Mouse (Mus musculus): ENCODE results near the gene Phpt1. TPM values are rescaled to one million over a fixed set of nuclear protein-coding genes. Genes with fewer than 3 reads are reported as not detected.

Phpt1 gene
- polyA plus RNA-seq, 1 experiment from 2014 or later: 167 TPM

DNA sequence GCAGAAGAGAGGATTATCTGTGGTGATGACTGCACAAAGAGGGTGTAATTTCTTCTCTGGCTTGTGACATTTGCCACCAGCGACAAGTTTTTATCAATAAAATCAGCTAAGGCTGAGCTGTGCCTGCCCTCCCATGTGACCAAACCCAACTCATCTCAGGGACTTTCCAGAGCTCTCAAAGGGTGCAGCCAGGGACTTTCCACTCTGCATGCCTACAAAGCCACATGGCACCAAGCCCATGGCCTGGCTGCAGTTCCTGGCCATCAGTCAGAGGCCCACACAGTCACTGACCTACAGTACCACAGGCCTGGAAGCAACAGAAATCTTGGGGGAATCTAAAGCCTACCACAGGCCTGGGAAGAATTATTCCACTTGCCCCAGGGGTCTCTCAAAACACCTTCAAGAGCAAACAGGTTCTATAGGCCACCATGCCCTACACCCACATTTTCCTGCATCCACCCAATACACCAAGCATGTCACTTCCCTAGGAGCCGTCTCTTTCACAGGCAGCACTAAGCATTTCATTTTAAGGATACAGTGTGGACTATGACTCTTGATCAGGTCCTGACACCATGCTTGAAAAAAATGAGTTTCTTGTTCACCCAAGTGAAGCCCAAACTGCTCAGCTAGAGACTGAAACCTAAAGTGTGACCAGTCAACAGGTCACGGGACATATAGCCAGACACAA is 40.7 kb downstream of the Phpt1 start:
- Histone ChIP-seq H3K4me1 (ENCODE audit: control insufficient read depth, insufficient read depth, low read length) (no peaks in the 10 kb centered on the region), H3K9me3 (ENCODE audit: control insufficient read depth, low read length) (no peaks in the 10 kb centered on the region), H3K36me3 (ENCODE audit: control insufficient read depth, insufficient read depth, low read length) (peaks cover 43% of the 10 kb centered on the region), H3K9ac (replicated peaks; ENCODE audit: low read length) (no peak overlapping the region), H3K27ac (replicated peaks; ENCODE audit: low read depth, low read length) (no peak overlapping the region), H3K4me2 (ENCODE audit: low read length) (no peak overlapping the region), H3K4me3 (replicated peaks; ENCODE audit: low read depth, low read length) (no peak overlapping the region), H3K27me3 (ENCODE audit: control insufficient read depth, insufficient read depth, low read length) (no peaks in the 10 kb centered on the region)
- 88% methylated on average over 3 of the region's 3 CpGs for WGBS
- ATAC-seq (ENCODE audit: low FRiP score, low TSS enrichment): no peak
- DNase-seq: no peak

DNA sequence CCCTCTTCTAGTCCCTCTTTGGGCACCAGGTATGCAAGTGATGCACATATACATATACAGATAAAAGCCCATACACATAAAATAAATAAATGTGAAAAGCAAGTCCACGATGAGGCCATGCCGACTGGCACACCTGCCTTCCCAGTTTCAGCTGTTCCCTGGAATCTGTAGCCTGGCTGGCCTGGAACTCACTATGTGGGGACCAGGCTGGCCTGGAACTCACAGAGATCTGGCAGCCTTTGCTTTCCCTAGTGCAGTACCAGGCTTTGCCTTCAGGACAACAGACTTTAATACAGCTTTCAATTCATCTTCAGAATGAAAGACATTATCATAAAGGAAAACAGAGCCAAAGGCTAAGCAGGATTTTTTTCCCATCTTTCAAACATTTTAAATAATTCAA is 41.3 kb downstream of the Phpt1 start:
- no peak overlapping the region for H3K9ac ChIP-seq (replicated peaks; ENCODE audit: low read length)
- WGBS: 94% methylated on average over 2 of the region's 2 CpGs
- no peak for ATAC-seq (ENCODE audit: low FRiP score, low TSS enrichment)
- no peak overlapping the region for H3K4me2 ChIP-seq (ENCODE audit: low read length)
- H3K4me3 ChIP-seq (replicated peaks; ENCODE audit: low read depth, low read length): no peak overlapping the region
- no peak overlapping the region for H3K27ac ChIP-seq (replicated peaks; ENCODE audit: low read depth, low read length)
- no peaks in the 10 kb centered on the region for H3K4me1 ChIP-seq (ENCODE audit: control insufficient read depth, insufficient read depth, low read length)
- no peaks in the 10 kb centered on the region for H3K9me3 ChIP-seq (ENCODE audit: control insufficient read depth, low read length)
- no peaks in the 10 kb centered on the region for H3K27me3 ChIP-seq (ENCODE audit: control insufficient read depth, insufficient read depth, low read length)
- peaks cover 49% of the 10 kb centered on the region for H3K36me3 ChIP-seq (ENCODE audit: control insufficient read depth, insufficient read depth, low read length)
- DNase-seq: no peak

DNA sequence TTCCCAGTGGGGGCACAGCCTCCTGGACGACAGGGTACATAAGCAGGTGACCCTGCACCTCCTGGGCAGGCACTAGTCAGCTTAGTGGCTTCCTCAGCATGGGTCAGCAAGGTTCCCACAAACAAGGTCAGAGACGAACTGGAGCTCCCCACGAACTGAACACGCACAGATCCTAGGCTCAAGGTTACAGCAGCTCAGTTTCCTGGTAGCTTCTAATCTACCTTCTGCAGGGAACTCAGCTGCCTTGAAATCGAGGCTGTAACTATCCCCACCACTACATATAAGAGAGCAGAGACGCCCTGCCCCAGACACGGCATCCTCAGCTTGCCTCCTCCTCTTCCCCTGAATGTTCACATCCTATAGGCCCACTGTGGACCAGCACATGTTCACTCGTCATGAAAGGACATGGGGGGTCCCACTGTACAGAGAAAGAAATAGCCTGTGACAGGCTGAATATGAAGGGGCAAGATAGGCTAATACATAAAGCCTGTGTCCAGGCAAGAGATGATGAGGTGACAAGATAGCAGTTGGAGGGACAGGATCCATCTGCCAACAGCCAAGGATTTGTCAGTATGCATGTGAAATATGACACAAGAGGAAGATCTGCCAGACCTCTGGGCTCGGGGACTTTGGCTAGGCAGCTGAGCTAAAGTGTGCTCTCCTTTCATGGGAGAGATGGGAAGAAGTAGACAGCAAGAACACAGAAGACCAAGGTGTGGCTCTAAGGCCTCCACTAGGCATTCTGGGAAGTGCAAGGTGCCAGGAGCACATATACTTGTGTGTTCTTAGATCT is 48.3 kb downstream of the Phpt1 start:
- DNase-seq: no peak
- peaks cover 79% of the 10 kb centered on the region for H3K36me3 ChIP-seq (ENCODE audit: control insufficient read depth, insufficient read depth, low read length)
- 95% methylated on average over 9 of the region's 9 CpGs for WGBS

More for the DNA sequence above, 48.3 kb downstream of the Phpt1 start:
- no peak for ATAC-seq (ENCODE audit: low FRiP score, low TSS enrichment)
- Histone ChIP-seq H3K9ac (replicated peaks; ENCODE audit: low read length) (no peak overlapping the region), H3K4me2 (ENCODE audit: low read length) (no peak overlapping the region), H3K9me3 (ENCODE audit: control insufficient read depth, low read length) (no peaks in the 10 kb centered on the region), H3K27me3 (ENCODE audit: control insufficient read depth, insufficient read depth, low read length) (no peaks in the 10 kb centered on the region), H3K27ac (replicated peaks; ENCODE audit: low read depth, low read length) (no peak overlapping the region), H3K4me3 (replicated peaks; ENCODE audit: low read depth, low read length) (no peak overlapping the region), H3K4me1 (ENCODE audit: control insufficient read depth, insufficient read depth, low read length) (no peaks in the 10 kb centered on the region)

Other genes with a start within 250 kb of the Phpt1 start
- gene Man1b1, start 242.9 kb downstream of the Phpt1 start, polyA plus RNA-seq (2014; fragmentation: Nextera tagmentation; extraction: Ambion mirVana): 71.2 and 78.7 TPM in 2 replicates
- gene Dpp7, start 218.9 kb downstream of the Phpt1 start, polyA plus RNA-seq (2014; fragmentation: Nextera tagmentation; extraction: Ambion mirVana): 19.2 and 19.8 TPM in 2 replicates
- 2.6 and 5.3 TPM in 2 replicates for gene Uap1l1, start 209.5 kb downstream of the Phpt1 start, polyA plus RNA-seq (2014; fragmentation: Nextera tagmentation; extraction: Ambion mirVana)
- gene Sapcd2, start 202.9 kb downstream of the Phpt1 start, polyA plus RNA-seq (2014; fragmentation: Nextera tagmentation; extraction: Ambion mirVana): 13.0 and 15.4 TPM in 2 replicates
- gene Entpd2, start 179.3 kb downstream of the Phpt1 start, polyA plus RNA-seq (2014; fragmentation: Nextera tagmentation; extraction: Ambion mirVana): 2.0 and 2.1 TPM in 2 replicates
- gene Npdc1, start 175.9 kb downstream of the Phpt1 start, polyA plus RNA-seq (2014; fragmentation: Nextera tagmentation; extraction: Ambion mirVana): 374 and 422 TPM in 2 replicates
- gene Fut7, start 152.0 kb downstream of the Phpt1 start, polyA plus RNA-seq (2014; fragmentation: Nextera tagmentation; extraction: Ambion mirVana): 0.17 and 0.26 TPM in 2 replicates
- 16.9 and 17.7 TPM in 2 replicates for gene Abca2, start 146.5 kb downstream of the Phpt1 start, polyA plus RNA-seq (2014; fragmentation: Nextera tagmentation; extraction: Ambion mirVana)
- 1.7 and 1.9 TPM in 2 replicates for gene Clic3, start 118.4 kb downstream of the Phpt1 start, polyA plus RNA-seq (2014; fragmentation: Nextera tagmentation; extraction: Ambion mirVana)
- 95.4 and 126 TPM in 2 replicates for gene Paxx, start 114.1 kb downstream of the Phpt1 start, polyA plus RNA-seq (2014; fragmentation: Nextera tagmentation; extraction: Ambion mirVana)
- 3.7 and 71.9 TPM in 2 replicates for gene Ptgds, start 105.2 kb downstream of the Phpt1 start, polyA plus RNA-seq (2014; fragmentation: Nextera tagmentation; extraction: Ambion mirVana)
- not detected in 2 replicates for gene Lcn12, start 81.3 kb downstream of the Phpt1 start, polyA plus RNA-seq (2014; fragmentation: Nextera tagmentation; extraction: Ambion mirVana)
- gene Fbxw5, start 74.5 kb downstream of the Phpt1 start, polyA plus RNA-seq (2014; fragmentation: Nextera tagmentation; extraction: Ambion mirVana): 110 and 117 TPM in 2 replicates
- 5.5 and 6.1 TPM in 2 replicates for gene C8g, start 73.5 kb downstream of the Phpt1 start, polyA plus RNA-seq (2014; fragmentation: Nextera tagmentation; extraction: Ambion mirVana)
- gene Traf2, start 28.3 kb downstream of the Phpt1 start, polyA plus RNA-seq (2014; fragmentation: Nextera tagmentation; extraction: Ambion mirVana): 17.3 and 19.2 TPM in 2 replicates
- gene Edf1, start 17.4 kb downstream of the Phpt1 start, polyA plus RNA-seq (2014; fragmentation: Nextera tagmentation; extraction: Ambion mirVana): 318 and 409 TPM in 2 replicates
- 2.1 and 3.9 TPM in 2 replicates for gene Mamdc4, start 379 bp downstream of the Phpt1 start, polyA plus RNA-seq (2014; fragmentation: Nextera tagmentation; extraction: Ambion mirVana)
- 8.8 and 9.2 TPM in 2 replicates for gene Ajm1, start 6.5 kb upstream of the Phpt1 start, polyA plus RNA-seq (2014; fragmentation: Nextera tagmentation; extraction: Ambion mirVana)
- 60.9 and 62.6 TPM in 2 replicates for gene Rabl6, start 33.3 kb upstream of the Phpt1 start, polyA plus RNA-seq (2014; fragmentation: Nextera tagmentation; extraction: Ambion mirVana)
- gene Ccdc183, start 42.5 kb upstream of the Phpt1 start, polyA plus RNA-seq (2014; fragmentation: Nextera tagmentation; extraction: Ambion mirVana): 0.28 and 0.33 TPM in 2 replicates
- gene Tmem141, start 46.8 kb upstream of the Phpt1 start, polyA plus RNA-seq (2014; fragmentation: Nextera tagmentation; extraction: Ambion mirVana): 38.4 and 46.5 TPM in 2 replicates
- 2.8 TPM in 1 of 2 replicates, not detected in the other for gene Fcna, start 52.8 kb upstream of the Phpt1 start, polyA plus RNA-seq (2014; fragmentation: Nextera tagmentation; extraction: Ambion mirVana)
- gene Lcn8, start 77.9 kb upstream of the Phpt1 start, polyA plus RNA-seq (2014; fragmentation: Nextera tagmentation; extraction: Ambion mirVana): not detected in 2 replicates
- not detected in 2 replicates for gene Lcn5, start 82.7 kb upstream of the Phpt1 start, polyA plus RNA-seq (2014; fragmentation: Nextera tagmentation; extraction: Ambion mirVana)
- gene Lcn6, start 101.6 kb upstream of the Phpt1 start, polyA plus RNA-seq (2014; fragmentation: Nextera tagmentation; extraction: Ambion mirVana): not detected in 2 replicates
- gene Lcn10, start 107.5 kb upstream of the Phpt1 start, polyA plus RNA-seq (2014; fragmentation: Nextera tagmentation; extraction: Ambion mirVana): not detected in 2 replicates
- not detected in 2 replicates for gene Obp2a, start 124.8 kb upstream of the Phpt1 start, polyA plus RNA-seq (2014; fragmentation: Nextera tagmentation; extraction: Ambion mirVana)
- gene Bmyc, start 131.5 kb upstream of the Phpt1 start, polyA plus RNA-seq (2014; fragmentation: Nextera tagmentation; extraction: Ambion mirVana): 114 and 151 TPM in 2 replicates
- gene Obp2b, start 161.8 kb upstream of the Phpt1 start, polyA plus RNA-seq (2014; fragmentation: Nextera tagmentation; extraction: Ambion mirVana): not detected in 2 replicates
- gene Lcn3, start 190.3 kb upstream of the Phpt1 start, polyA plus RNA-seq (2014; fragmentation: Nextera tagmentation; extraction: Ambion mirVana): not detected in 2 replicates
- not detected in 2 replicates for gene Lcn11, start 201.8 kb upstream of the Phpt1 start, polyA plus RNA-seq (2014; fragmentation: Nextera tagmentation; extraction: Ambion mirVana)
- gene Gm13539, start 207.0 kb upstream of the Phpt1 start, polyA plus RNA-seq (2014; fragmentation: Nextera tagmentation; extraction: Ambion mirVana): not detected in 2 replicates
- not detected in 2 replicates for gene Glt6d1, start 240.6 kb upstream of the Phpt1 start, polyA plus RNA-seq (2014; fragmentation: Nextera tagmentation; extraction: Ambion mirVana)
- gene Lcn9, start 247.9 kb upstream of the Phpt1 start, polyA plus RNA-seq (2014; fragmentation: Nextera tagmentation; extraction: Ambion mirVana): not detected in 2 replicates

Measured in midbrain, embryonic 14.5 days (tissue).